Mouse (Mus musculus) cerebellum, adult (tissue): ENCODE results near the gene Rassf2.

Experiments used
- ATAC-seq: cut with Nextera tagmentation; 2 replicates; pipeline ENCODE4 v1.9.2; 2017; ENCODE audit warnings: mild to moderate bottlenecking, moderate library complexity, mixed read lengths; ENCODE audit not compliant: insufficient number of reproducible peaks, low FRiP score, low TSS enrichment

Rassf2 gene

GRCm38 (mm10) chr2:132036326-132036725 lies 6.3 kb upstream of the Rassf2 start:
- ATAC-seq, result no peak

- no peak for ATAC-seq
Observed at GRCm38 (mm10) chr2:132035470-132035835, 5.4 kb upstream of the Rassf2 start.

- no peak for ATAC-seq
Observed at GRCm38 (mm10) chr2:132034590-132035469, 4.8 kb upstream of the Rassf2 start.

GRCm38 (mm10) chr2:132031364-132032095 lies 1.5 kb upstream of the Rassf2 start:
- ATAC-seq, result no peak

- ATAC-seq, result no peak
Observed at GRCm38 (mm10) chr2:132030418-132031363, 633 bp upstream of the Rassf2 start.

GRCm38 (mm10) chr2:132028894-132029605 lies 1.0 kb downstream of the Rassf2 start:
- 0 out of 2 replicates have a peak, but pooled peaks have one; percentile 51 for ATAC-seq

GRCm38 (mm10) chr2:132028107-132028506 lies 2.0 kb downstream of the Rassf2 start:
- no peak for ATAC-seq

GRCm38 (mm10) chr2:132027366-132027765 lies 2.7 kb downstream of the Rassf2 start:
- ATAC-seq, result no peak

- ATAC-seq, result no peak
Observed at GRCm38 (mm10) chr2:132024028-132024427, 6.0 kb downstream of the Rassf2 start.

GRCm38 (mm10) chr2:132022621-132023020 lies 7.4 kb downstream of the Rassf2 start:
- ATAC-seq, result no peak

GRCm38 (mm10) chr2:132021616-132022015 lies 8.4 kb downstream of the Rassf2 start:
- ATAC-seq, result no peak

- no peak for ATAC-seq
Observed at GRCm38 (mm10) chr2:132020991-132021541, 9.0 kb downstream of the Rassf2 start.

- ATAC-seq, result no peak
Observed at GRCm38 (mm10) chr2:132020420-132020819, 9.6 kb downstream of the Rassf2 start.

GRCm38 (mm10) chr2:132019372-132019811 lies 10.7 kb downstream of the Rassf2 start:
- no peak for ATAC-seq

GRCm38 (mm10) chr2:132018156-132018555 lies 11.9 kb downstream of the Rassf2 start:
- no peak for ATAC-seq

- no peak for ATAC-seq
Observed at GRCm38 (mm10) chr2:132017611-132018010, 12.4 kb downstream of the Rassf2 start.

GRCm38 (mm10) chr2:132016034-132016433 lies 14.0 kb downstream of the Rassf2 start:
- no peak for ATAC-seq

GRCm38 (mm10) chr2:132013152-132013551 lies 16.9 kb downstream of the Rassf2 start:
- ATAC-seq, result no peak

GRCm38 (mm10) chr2:132010781-132011180 lies 19.3 kb downstream of the Rassf2 start:
- no peak for ATAC-seq
